Mouse (Mus musculus) lung, postnatal 10 days (tissue): ENCODE results near the gene Fkbp6.
A peak's percentile ranks its signal among the peaks of the same experiment; 100 is the strongest.

ENCODE experiments used
- DNase-seq: peaks from one replicate; pipeline ENCODE4 v3.0.0; 2021

Gene Fkbp6

DNA sequence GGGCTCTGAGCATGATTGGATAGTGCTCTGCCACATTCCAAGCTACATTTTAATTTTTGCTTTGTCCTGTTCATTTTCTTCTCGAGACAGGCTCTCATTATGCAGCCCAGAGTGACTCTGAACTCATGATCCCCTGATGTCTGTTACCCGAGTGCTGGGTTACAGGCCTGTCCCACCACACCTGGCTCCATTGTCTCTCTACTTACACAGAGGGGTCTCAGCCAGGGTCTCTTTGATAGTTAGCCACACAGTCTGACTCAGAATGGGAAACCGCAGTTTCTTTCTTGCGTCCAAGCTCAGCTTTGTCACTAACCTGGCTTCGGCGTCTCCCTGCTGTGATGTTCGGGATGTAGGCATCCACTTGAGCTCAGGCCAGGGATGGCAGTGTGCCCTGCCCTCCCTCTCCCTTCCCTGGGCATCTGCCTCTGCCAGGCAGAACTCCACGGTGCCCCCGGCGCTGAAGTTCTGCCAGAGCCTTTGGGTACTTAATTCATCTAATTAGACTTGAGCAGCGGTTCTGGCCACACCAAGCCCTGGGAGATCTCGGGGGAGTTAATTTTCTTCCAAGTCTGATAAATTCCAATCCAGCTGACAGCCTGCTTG, 78.2 kb downstream of the Fkbp6 start:
- DNase-seq, result no peak

DNA sequence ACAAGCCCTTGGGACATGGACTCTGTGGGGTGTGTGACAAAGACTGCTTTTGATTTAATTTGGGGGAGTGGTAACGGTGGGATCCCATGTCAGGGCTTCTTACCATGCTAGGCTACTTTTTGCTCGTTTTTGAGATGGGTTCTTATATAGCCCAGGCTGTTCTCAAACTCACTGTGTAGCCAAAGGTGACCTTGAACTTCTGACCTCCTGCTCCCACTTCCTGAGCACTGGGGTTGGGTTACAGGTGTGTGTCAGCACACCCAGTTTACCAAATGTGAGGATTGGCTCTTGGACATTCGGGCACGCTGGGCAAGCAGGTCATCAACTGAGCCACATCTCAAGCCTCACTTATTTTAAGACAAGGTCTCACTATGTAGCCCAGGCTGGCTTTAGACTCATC, 79.5 kb downstream of the Fkbp6 start:
- no peak for DNase-seq

DNA sequence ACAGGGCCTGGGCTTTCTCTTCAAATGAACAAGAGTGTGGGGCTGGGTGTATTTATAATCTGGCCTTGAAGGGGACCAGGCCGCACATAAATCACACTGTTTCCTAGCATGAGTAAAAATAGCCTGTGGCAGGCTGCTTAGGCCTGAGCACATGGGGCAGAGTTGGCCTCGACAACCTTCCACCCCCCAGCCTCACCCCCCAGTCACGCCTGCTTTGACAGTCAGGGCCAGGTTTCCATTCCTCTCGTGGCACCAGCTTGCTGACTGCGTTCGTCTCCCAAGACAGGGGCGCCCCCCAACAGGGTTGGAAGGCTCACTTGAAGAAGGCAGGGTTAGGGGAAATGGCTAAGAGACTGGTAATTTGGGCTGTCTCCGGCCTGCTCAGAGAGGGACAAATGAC, 80.4 kb downstream of the Fkbp6 start:
- no peak for DNase-seq

DNA sequence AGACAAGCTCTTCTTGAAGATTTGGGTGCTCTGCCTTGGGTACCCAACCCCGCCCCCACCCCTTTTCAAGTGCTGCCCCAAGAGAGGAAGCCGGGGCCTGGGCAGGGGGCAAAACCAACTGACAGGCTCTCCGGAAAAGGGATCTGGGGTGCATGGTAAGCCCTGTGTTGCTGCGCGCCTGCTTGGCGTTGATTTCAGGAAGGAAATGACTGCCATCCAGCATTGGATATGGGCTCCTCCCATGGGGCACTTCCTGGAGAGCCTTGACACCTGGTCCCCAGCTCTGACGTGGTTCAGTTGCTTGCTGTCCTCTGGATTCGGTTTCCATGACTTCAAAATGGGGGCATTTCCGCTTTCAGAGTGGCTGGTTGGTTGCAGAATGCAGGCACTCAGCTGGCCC, 85.3 kb downstream of the Fkbp6 start:
- DNase-seq, result peak; percentile 62

DNA sequence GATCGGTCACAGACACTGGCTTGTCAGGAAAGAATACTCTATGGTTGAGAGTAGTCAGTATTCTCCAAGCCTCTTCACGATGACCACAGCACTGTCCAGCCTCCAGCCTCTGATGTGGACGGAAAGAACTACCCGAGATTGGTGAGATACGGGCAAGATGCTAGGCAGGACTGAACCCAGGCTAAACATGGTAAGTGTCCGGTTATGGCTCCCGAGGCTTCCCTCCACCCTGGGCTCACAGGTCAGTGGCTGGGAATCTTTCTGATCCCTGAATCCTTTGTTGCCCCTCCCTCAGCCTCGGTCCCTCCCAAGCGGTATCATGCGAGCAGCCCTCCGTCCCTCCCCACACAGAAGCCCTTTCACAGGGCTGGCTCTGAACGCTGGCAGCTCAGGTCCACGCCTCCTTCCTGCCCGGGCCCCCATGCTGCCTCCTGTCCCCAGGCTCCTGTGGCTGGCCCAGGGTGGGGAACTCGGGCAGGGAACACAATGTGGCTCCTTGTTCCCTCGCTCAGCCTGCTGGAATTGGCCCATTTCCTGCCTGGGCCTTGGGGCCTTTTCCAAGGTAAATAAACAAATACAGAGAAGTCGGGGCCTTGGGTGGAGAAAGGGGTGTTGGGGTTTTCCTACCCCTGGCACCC, 85.9 kb downstream of the Fkbp6 start:
- peak; percentile 66 for DNase-seq

DNA sequence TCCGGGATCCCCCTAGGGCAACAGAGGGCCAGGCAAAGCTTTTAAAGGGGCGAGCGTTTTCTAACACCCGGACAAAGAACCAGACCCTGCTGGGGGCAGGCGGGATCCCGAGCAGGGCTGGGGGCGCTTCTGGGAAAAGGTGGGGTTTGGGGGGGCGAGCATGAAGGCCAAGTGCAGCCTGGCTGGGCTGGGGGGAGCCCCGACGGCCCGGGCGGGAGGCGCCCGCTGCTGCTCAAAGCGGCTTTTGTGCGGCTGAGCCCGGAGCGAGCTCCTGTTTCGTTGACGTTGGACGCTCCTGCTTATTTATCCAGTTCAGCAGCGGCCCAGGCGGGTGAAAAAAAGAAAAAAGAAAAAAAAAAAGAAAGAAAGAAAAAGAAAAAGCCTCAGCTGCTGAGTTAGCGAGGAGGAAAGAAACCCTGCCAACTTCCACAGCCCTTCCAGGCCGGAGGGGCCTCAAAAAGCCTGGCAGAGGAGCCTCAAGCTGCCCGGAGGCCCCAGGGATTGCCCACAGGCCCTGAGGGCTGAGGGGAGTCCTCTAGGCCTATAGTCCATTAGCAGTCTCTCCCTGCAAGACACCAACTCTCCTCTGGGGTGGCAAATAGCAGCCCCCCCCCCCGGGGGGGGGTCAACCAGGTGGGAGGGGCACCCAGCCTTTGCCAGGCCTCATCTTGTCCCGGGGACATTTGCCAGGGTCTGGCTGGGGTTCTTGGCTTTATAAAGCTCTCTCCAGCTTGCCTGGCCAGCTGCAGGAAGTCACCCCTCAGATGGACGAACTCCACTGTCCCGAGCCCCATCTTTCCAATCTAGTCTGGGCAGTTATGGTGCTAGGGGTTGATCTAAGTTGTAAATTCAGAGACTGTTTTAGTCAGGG, 91.3 kb downstream of the Fkbp6 start:
- peak; percentile 14 for DNase-seq

DNA sequence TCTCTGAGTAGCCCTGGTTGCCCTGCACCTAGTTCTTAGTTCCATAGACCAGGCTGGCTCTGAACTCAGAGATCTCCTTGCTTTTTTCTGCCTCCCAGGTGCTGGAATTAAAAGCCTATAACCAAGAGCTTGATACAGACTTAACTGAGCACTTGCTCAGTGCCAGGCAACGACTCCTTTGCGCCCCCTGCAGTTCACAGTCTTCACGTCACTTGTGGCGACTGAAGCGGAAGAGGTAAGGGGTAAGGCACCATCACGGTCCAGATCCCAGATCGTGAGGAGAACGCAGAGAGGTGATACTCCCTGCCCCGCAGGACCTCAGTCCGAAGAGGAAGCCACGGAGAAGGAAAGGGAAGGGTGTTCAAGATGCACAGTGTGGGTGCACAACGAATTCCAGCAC, 92.3 kb downstream of the Fkbp6 start:
- DNase-seq, result no peak

DNA sequence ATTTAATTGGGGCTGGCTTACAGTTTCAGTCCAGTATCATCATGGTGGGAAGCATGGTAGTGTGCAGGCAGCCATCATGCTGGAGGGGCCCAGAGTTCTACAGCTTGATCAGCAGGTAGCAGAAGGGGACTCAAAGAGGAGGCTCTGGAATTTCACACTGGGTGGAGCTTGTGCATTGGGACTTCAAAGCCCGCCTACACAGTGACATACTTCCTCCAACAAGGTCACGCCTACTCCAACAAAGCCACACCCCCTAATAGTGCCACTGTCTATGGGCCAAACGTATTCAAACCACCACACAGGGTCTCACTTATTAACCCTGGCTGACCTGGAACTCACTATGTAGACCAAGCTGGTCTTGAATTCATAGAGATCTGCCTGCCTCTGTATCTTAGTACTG, 93.7 kb downstream of the Fkbp6 start:
- DNase-seq, result no peak

DNA sequence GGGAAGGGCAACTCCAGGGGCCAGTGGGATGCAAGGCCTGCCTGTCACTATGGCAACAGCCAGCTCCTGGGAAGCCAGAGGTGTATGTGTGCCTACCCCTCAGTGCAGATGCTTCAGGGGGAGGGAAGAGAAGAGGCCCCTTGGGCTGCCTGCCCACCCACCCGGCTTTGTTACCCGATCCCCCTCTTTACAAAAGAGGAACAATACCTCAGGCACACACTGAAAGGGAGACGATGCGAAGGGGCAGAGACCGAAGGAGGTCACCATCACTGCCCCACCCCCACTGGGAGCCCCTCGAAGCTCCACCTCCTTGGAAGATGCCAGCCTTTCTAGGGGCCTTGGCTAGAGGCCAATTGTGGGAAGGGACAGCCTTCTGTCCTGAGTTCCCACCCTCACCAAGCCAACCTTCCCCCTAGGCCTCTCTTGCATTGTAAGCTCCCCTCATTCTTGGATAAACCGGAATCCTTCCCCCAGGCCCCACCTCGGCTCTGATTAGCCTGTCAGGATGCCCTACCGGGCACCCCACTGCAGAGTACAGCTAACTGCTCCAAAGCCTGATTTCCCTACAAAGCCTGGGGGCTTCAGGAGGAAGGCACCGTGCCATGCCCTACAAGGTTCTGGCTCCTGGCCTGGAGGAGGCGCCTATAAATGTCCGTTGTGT, 96.0 kb downstream of the Fkbp6 start:
- DNase-seq, result no peak

DNA sequence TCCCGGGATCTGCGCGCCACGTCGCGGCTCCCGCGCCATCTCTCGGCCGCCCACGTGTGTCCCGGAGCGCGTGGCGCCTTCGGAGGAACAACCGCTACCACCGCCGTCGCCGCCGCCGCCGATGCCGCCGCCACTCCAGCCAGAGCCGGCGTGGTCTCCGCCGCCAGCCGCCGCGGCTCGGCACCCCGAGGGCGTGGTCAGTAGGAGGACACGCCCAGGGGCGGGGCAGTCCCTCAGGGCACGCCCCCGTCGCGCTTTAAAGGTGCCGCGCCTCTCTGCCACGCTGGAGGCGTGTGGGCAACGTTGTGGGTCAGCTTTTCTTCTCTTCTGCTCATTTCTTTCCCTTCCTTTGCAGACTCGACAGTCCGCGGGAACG, 98.8 kb downstream of the Fkbp6 start, which contains the start of gene Fzd9:
Fzd9 (minus strand) TSS at position 152 of the 376 bp plus-strand sequence.
- DNase-seq, result peak; percentile 86

DNA sequence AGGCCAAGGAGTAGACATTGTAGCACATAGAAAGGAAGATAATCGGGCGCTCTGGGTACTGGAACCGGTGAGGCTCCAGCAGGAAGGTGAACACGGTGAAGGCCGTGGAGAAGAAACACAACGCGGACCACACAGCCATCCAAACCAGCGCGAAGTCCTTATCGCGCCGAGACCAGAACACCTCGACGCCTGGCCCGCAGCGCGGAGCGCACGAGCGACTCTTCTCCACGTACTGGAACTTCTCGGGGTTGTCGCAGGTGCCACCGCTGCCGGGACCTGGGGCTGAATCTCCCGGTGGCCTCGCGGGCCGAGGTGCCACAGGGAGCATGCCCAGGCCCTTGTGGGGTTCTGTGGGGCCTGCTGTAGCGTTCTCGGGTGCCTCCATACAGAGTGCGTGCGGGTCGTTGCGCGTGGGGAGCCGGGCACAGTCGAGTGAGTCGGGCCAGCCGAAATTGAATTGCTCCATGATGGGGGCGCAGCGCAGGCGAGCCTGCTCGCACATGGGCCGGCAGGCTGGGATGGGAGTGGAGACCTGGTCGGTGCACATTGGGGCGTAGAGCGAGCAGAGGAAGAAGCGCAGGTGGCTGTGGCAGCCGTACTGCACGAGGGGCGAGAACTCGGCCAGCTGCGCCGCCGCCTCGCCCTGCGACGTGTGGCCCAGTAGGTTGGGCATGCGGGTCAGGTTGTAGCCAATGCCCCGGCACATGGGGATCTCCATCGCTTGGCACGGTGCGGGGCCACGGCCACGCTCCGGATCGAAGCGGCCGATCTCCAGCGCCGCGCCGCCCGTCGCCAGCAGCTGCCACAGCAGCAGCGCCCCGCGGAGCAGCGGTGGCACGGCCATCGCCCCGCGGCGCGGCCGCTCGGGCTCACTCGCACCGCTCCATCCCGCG, 99.4 kb downstream of the Fkbp6 start:
- DNase-seq, result peak; percentile 13

DNA sequence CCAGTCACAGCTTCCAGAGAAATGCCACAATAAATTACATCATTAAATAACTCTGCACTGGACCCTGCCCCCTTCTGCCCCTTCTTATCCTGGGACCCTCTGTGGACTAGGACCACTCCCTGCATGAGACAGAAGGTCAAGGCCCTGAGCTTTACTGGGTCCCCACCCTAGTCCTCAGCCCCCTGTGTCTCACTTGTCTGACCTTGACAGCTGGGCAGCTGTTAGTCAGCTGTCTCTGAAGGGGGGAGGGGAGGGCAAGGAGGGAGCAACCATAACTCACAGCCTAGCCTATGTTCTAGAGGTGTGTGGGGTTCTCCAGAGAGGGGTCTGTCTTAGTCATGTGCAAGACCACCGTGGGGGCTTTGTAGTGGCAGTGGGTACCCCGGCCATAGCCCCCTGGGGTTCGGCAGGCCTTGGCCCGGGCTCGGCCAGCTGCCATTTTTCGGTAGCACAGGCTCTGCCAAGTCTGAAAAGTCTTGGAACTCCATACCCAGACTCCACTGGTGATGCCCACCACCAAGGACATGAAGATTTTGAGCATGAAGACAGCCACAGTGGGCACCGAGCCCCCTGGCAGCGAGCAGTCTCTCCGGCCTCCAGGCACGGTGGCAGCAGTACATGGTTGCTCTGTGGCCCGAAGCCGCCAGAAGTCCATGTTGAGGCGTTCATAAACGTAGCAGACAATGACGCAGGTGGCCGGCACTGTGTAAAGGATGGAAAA, 100.7 kb downstream of the Fkbp6 start:
- peak; percentile 18 for DNase-seq

DNA sequence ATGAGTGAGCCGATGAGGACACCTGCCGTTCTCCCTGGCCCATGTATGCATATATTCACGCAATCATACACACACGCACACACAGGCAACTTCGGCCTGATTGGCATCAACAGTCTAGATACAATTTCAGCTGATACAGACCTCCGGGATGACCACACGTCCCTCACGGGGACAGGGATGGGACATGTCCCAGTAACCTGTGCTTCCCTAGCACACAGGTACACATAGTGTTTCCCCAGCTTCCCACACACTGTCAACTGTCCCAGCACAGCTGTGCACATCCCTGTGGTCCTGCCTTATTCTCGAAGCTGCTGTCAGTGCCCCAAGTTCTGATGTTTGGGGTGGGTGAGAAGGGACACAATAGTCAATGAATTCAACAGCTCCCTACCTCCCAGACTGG, 102.5 kb downstream of the Fkbp6 start:
- no peak for DNase-seq

DNA sequence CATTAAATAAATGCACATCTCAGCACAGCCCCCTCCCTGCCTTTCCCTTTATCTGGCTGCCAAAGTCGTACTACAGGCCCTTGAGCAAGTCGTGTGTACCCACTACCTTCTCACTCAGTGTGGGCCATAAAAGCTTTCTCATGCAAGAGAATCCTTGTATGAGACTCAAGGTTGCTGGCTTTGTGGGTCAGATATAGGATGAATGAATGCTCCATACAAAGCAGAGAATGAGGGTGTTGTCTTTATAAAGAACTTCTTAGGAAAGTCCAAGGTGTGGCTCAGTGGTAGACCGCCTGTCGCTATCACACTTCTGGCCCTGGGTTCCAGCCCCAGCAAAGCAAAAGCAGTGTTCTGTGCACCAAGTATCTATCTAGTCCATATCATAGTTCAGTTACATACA, 103.3 kb downstream of the Fkbp6 start:
- no peak for DNase-seq

DNA sequence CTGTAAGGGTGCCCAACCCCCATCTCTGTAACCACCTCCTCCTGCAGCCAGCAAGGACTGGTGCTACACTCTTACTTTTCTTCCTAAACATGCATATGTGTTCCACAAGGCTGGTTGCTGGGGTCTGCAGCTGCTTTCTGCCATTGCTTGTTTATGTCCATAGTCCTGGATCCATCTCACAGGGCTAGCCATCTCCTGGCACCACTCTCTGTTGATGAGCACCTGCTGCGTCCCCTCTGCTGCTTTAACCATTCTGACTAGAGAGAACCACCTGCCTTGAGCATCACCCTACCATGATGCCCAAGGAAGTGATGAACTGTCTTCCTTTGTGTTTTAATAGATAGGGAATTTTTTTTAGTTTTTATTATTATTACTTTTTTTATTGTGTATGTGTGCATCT, 106.7 kb downstream of the Fkbp6 start:
- DNase-seq, result no peak

DNA sequence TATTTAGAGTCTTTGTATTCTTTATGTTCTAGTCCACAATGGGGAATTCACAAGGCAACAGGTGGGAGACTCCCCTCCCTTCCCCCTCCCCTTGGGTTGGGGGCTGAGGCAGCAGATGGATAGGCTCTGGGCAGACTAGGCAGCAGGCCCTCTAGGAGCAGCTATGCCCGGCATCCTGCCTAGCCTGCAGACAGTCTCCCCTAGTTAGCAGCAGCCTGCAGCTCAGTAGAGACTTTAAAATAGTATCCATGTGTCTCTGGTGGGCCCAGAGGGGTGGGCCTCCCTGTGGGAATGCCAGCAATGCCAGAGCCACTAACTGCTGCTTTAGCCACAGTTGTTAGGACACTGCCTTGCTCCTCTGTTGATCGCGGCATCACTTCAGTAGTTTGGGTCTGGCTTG, 107.2 kb downstream of the Fkbp6 start:
- DNase-seq, result no peak

DNA sequence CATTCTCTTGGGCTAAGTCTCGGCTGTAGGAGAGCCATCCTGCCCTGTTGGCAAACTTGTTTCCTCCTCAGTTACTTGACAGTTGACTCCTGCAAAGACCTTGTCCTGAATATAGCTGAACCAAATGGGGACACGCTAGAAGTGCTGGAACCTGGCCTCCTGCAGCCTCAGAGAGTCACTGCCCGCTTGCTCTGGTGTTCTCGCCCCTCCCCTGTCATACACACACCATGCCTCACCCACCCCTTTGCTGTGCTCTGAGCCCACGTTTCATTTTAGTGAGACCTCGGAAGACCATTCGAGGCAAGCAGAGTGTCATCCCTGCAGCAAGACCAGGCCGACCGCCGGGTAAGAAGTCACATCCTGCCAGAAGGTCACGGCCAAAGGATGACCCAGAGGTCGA, 107.7 kb downstream of the Fkbp6 start:
- no peak for DNase-seq
